Mouse (Mus musculus) urinary bladder, postnatal 10 days (tissue): ENCODE data around the gene Lgals4.

Experiments used
- DNase-seq: peaks from one replicate; pipeline ENCODE4 v3.0.0; 2022; ENCODE audit warnings: low spot score

Lgals4 gene

DNA sequence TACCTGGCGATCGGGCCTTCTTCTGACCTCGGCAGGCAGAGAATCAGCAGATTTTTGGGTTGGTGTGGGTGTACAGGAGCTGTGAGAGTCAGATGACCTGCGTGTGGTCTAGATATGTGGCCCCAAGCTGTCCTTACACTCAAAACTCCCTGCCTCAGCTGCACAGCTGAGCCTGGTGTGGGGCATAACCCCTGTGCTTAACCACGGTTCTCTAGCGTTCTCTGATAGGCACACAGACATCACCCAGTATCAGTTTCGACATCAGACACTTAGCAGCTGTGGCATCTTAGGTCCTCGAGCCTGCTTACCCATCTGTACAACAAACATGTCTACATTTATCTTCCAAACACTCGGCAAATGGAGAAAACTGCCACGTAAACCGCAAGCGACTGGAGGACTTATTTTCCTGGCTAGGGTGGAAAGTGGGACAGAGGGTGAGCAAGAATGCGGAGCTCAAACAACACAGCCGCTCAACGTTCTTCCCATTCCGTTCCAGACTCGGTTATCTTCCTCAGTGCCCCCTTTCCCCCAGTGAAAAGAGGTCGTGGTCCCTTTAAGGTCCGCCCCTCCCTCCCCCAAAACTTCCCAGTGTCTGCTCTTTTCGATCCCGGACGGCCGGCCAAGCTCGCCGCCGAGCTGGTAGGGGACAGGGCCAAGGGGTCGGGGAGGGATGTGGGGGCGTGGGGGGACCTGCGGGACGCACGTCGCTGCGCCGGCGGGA is 25.3 kb upstream of the Lgals4 start, which contains the start of gene Hnrnpl:
Gene Hnrnpl, plus strand, starts transcription at position 321 of the 721 bp plus-strand sequence.
- DNase-seq, result no peak

DNA sequence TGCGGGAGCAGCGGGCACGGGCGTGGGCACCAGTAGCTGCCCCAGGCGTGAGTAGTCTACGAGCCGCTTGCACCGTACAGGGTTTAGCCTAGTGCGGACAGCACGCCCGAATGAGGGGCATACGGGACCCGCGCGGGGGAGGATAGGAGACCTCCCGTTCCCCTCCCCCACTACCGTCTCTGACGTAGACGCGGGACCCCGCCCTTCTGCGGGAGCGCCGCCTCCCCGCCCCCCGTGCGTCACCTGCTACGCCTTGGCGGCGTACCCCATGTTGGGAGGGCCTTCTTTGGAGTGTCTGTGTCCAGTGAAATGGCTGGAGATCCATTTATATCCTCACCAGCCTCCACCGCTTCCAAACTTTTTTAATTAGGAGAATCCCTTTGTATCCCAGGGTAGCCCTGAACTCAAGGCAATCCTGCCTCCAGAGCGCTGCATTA is 24.7 kb upstream of the Lgals4 start:
- DNase-seq, result peak; percentile 88

DNA sequence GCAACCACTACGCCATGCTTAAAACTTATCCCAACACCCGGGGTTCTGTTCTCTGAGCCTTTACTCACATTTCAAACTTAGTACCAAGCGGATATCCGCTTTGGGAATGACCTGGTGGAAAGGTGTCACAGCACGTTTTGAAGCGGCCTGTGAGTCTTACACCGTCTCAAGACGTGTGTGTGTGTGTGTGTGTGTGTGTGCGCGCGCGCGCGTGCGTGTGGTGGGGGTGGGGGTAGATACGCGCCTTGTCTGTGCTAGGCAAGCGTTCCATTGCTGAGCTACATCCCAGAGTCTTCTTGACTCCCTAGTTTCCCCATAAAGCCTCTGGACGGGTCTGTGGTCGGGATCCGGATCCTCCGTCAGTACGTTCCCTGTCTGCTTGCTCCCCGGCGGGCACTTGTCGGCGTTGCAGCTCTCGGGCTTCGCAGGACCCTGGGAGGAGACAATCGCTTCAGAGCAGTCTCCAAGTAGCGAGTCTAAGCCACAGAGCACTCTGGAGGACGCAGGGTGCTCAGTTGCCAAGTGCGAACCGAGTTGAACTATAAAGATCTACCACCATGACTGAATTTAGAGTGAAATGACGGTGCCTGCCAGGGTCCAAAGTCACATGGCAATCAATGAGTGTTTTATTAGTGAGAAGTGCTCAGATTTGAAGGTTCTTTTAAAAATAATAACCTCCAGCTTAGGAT is 24.1 kb upstream of the Lgals4 start:
- no peak for DNase-seq

DNA sequence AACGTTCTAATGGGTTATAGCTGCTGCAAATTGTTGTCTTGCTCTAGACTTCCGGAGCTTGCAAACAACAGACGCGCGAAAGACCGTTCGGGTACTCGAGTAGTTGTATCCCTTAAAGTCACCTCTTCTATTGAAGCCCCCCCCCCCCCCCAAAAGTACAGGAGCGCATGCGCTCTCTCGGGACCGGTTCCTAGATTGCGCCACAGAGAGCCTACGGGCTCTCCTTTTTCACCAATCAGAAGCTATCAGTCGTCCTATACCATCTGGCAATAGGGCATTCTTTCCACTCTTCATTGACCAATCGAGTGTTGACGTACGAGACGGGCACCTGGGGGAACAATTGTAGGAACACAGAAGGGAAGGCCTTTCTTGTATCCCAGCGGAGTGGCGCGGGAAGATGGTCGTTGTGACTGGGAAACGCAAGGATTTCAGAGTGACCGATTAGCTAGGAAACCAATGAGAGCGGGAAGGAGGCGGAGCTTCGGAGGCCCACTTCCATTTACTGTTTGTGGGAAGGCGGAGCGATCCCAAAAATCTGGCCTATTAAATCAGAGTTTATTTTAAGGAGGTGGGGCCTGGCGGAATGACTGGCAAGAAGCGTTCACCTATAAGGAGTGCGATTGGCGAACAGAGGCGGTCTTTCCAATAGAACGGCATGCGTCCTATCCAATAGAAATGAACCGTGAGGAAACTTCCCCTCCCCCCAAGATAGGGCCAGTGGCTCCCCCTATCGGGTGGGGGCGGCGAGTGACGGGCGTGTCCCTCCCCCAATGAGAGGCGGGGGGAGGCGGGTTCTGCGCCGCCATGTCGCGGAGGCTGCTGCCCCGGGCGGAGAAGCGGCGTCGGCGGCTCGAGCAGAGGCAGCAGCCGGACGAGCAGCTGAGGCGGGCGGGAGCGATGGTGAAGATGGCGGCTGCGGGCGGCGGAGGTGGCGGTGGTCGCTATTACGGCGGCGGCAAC is 23.3 kb upstream of the Lgals4 start:
- peak; percentile 93 for DNase-seq

DNA sequence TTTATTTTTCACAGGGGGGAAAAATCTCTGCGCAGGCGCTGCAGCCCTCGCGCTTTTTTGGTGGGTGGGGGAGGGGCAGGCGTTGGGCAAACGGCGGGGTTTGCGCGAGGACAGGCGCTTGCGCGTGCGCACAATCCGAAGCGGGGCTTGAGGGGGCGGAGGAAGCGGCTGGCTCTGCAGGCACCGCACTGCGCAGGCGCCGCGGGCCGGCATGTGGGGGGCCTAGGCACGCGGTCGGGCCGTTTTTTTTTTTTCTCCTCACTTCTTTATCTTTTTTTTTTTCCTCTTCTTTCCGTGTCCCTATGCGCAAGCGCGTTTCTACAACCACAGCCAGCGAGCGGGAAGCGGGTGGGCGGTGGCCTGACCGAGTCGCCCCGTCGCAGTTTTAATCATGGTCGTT is 22.4 kb upstream of the Lgals4 start:
- peak; percentile 80 for DNase-seq

DNA sequence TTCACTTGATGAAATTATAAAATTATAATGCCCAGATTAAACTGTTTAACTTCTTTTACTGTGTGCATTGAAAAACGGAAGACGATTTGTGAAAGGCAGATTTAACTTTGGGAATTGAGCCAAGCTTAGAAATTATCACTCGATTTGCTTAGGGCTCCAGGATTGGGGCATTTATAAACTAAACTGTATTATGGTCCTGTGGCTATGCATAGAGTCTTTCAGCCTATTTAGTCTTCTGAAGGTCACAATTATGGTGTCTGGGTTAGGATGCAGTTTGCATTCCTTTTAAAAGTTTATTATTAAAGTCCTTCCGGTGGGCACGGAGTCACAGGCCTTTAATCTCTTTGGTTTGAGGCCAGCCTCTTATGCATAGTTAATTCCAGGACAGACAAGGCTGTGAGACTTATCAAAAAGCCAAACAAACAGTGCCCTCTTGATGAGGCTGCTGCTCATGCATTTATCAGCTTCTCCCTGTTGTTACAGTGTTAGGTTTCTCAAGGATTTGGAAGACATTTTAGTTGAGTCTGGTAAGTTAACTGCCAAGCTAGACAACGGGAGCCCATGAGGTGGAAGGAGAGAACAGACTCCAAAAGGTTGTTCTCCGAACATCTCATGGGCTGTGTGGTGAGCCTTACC is 21.9 kb upstream of the Lgals4 start:
- no peak for DNase-seq

DNA sequence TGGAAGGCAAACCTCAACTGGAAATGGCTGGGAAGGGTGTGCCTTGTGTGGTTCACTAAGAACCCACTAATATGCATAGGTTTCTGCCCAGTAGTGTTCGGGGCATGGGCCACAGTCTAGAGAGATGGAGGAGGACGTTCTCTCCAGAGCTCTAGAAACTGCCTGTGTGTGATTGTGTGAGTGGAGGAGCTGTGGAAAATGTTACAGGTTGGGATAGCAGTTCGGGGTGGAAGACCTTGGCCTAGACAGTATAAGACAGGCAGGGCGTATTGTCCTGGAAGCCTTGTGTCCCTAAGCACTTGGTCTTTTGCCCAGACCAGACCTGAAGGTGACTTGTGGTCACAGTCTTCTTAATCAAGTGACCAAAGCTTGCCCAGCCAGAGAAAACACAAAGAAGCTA is 21.2 kb upstream of the Lgals4 start:
- DNase-seq, result no peak

DNA sequence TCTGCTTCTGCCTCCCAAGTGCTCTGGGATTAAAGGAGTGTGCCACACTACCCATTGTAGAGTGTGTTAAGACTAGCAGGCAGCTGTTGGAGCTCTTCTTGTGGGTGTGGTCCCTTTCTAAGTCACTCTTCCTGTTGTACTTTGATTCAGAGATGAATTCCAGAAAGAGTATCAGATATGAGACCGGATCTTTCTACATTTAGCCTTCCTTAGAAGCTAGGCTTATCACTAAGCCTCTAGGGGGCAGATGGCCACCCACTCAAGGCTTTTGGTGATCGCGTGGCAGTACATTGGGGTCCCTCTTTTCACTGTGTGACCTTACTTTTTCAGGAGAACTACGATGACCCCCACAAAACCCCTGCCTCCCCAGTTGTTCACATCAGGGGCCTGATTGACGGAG is 20.7 kb upstream of the Lgals4 start:
- DNase-seq, result no peak

DNA sequence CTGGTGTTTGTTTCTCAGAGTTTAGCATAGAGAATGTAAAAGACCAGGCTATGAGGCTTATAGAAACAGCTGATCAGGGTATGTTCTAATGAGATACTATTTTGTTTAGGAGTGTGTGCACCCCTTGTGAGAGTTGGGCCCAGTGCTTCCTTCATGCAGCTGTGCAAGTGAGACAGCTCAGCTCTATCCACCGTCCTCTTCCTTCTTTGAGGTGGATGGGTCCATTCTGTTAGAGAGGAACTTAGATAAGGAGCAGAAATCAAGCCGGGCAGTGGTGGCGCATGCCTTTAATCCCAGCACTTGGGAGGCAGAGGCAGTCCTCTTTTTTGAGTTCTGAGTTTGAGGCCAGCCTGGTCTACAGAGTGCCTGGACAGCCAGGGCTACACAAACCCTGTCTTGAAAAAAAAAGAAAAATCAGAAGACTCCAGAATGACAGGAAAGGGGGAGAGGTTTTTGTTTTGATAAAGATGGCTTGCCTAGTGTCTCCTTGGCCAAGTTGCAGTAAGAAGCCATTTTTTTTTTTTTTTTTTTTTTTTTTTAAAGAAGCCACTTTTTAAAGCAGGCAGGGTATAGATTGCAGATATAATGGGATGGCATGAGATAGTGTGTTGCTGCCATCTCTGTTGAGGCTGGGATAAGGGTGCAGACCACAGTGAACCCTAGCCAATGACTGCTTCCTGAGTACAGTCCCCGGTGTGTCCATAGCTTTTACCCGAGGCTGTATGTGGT is 19.2 kb upstream of the Lgals4 start:
- no peak for DNase-seq

DNA sequence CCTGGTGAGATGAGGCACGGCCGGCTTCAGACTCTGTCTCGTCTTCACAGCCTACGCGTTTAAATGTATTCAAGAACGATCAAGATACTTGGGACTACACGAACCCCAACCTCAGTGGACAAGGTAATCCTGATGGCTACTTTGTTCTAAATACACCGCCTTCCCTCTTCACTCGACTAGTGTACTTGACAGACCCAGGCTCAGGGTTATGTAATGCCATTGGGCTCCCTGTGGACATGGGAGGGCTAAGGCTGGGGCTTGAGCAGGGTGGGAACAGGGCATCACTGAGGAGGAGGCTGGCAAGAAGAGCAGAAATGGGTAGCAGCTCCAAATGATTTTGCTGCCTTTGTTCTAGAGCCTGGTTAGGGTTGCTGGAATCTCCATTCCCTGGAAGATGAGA is 18.4 kb upstream of the Lgals4 start:
- DNase-seq, result no peak

DNA sequence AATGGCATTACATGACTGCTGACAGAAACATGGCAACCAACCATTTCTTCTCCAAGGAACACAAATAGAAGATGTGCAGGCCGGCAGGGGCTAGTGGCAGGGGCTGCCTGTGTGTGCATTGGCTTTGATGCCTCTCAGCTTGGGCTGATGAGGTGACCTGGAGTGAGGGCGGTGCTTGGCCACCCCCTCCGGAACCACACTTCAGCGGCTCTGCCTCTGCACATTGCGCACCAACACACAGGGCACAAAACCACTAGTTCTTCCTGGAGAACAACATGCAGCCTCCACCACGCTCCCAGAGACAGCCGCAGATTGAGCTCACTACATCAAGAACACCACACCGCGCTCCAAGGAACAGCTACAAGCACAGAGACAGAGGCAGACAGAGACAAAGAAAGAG is 17.5 kb upstream of the Lgals4 start:
- DNase-seq, result no peak

DNA sequence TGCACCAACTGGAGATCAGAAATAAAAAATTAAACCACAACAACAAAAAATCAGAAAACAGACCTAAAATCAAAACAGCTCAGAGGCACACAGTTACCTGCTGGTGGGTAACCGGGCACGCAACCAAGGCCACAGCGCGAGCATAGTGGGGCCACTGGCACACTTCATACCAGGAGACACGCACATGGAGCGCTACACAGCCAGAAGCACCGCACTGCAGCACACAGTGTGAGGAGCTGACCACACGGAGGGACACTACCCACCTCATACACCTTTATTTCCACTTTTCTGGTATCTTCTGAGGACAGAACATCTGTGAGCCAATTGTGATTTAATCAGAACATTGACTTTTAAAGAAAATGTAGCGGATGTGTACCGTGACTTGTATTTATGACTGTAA is 16.7 kb upstream of the Lgals4 start:
- no peak for DNase-seq

DNA sequence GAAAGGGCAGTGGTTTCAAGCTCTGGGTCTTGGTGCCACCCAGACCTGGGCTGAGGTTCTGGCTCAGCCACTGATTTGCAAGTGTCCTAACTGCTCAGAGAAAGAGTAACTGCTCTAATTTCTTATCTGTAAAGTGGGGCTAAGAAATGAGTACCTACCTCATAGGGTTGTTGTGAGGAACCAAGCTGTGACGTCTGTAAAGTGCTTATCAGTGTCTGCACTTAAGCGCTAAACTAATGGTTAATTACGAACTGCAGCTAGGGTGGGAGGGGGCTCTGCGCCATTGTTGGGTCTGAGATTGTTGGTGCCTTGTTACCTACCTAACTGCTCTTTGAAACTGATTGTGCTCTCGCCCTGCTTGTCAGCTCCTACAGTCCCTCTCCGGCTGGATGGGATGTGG is 16.1 kb upstream of the Lgals4 start:
- no peak for DNase-seq

DNA sequence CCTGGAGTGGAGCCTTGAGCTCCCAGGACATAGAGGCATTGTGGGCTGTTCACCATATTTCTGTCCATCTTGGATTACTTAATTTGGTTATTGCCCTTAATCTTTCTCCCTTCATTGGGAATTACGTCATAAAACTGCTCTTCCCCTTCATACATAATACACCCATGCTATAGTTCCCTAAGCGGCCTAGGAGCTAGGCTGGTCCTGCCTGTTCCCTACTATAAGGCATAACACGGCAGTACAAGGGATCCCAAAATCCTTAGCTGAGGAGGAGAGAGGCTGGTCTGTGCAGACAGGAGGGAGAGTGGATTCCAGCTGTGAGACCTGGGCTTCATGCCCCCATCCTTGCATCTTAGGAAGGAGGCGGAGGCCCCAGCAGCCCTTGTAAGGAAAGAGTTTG is 15.7 kb upstream of the Lgals4 start:
- no peak for DNase-seq

DNA sequence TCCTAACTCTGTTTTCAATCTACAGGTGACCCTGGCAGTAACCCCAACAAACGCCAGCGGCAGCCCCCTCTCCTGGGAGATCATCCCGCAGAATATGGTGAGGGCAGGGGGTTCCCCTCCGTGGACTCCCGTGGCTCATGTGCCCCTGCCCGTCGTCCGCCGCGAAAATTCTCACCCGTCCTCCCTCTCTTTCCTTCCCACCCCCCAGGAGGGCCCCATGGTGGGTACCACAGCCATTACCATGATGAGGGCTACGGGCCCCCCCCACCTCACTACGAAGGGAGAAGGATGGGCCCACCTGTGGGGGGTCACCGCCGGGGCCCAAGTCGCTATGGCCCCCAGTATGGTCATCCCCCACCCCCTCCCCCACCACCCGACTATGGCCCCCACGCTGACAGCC is 15.2 kb upstream of the Lgals4 start:
- no peak for DNase-seq

DNA sequence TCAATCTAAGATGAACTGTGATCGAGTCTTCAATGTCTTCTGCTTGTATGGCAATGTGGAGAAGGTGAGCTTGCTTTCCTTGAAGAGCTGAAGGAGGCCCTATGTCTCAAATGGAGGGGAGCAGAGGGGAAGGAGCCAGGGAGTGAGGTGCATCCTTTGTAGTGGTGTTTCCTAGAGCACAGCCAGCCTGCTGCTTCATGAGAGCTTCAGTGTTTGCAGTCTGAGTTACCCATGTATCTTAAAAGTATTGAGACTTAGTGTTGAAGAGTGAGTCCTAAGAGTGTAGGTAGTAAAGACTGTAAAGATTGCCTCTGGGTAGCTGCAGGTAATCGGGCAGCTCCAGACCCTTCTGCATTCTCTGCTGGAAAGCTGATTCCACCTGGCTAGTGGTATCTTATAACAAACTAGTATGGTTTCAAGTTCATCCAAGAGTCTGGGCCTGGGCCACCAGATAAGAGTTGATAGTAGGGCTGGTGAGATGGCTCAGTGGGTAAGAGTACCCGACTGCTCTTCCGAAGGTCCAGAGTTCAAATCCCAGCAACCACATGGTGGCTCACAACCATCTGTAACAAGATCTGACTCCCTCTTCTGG is 14.7 kb upstream of the Lgals4 start:
- no peak for DNase-seq

DNA sequence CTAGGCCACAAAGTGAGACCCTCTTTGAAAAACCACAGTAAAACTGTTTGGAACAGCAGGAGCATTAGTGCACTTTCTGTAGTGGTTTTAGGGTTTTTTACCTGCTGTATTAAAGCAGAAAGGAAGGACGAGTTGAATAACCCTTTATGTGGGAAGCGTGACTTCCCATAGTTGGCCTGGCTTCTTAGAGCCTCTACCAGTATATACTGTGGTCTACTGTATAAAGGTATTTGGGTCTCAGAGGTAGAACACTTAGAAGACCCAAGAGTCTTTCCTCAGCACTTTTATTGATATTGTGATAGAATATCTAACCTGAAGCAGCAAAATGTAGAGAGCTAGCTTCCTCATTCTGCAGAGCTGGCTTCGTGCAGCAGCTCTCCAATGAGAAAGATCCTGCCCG is 14.1 kb upstream of the Lgals4 start:
- DNase-seq, result no peak

DNA sequence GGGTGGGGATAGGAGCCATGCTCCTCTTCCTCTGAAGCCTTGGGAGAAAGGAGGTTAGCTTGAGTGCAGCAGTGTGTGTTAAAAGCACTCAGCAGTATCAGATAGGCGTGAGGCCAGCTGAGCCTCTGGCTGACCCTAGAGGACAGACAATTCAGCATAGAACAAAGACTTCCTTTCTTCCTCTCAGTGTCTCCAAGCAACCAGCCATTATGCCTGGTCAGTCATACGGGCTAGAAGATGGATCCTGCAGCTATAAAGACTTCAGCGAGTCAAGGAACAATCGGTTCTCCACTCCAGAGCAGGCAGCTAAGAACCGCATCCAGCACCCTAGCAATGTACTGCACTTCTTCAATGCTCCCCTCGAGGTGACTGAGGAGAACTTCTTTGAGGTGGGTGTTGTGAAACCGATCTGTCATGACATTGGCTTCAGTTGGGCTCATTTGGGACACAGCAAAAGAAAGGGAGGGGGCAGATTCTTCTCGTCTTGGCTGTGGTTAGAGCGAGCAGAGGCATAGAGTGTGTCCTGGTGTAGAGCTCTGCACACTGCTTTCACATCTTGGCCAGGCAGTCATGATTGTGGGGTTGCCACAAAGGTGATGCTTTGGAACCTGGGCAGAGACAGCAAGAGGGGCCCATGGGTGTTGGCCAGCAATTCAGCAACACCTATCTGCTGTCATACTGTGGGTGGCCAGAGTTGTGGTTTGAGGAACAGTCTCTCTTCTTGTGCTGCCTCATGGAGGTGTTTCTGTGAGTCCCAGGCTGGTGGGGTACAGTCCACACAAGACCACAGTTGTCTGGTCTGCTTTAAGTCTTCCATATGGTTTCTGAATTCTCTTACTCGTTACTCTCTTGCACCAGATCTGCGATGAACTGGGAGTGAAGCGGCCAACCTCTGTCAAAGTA is 13.0 kb upstream of the Lgals4 start:
- no peak for DNase-seq

DNA sequence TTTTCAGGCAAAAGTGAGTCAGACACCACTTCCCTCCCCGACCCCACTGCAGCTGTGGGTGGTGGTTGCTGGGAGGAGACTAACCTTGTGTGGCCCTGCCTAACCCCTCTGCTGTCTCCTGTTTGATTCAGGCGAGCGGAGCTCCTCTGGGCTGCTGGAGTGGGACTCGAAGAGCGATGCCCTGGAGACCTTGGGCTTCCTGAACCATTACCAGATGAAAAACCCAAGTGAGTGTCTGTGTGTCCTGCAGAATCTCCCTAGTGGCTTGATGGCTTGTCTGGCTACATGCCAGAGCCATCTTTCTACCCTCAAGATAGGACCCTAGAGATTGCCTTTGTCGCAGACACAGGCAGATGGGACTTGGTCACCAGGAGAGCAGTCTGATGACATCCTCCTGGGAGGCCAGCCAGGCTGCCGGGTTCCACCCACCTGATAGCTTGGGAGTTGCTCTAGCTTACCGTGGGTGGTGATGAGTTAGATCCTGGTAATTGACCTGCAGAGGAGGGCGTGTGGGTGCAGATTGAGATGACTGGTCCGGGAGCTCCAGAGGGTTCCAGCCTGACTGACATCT is 12.3 kb upstream of the Lgals4 start:
- no peak for DNase-seq

DNA sequence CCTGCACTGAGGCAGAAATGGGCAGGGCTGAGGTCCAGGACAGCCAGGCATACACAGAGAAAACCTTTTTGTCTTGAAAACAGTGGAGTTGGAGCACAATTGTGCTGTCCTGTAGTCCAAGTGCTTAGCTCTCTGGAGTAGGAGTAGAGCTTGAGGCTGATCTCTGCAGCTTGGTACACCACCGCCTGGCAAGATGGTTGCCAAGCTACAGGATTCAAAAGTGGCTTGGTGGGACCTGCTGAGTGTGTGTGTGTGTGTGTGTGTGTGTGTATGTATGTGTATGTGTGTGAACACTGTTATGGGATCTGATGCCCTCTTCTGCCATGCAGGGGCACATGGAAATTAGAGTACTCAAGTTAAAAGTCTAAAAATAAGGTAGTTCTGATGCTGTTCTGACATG is 11.1 kb upstream of the Lgals4 start:
- DNase-seq, result no peak
